Mouse (Mus musculus) spleen, adult 12 weeks (tissue): Measurements from ENCODE around the gene Ccdc83.

Source experiments
- DNase-seq: peaks from one replicate; pipeline ENCODE4 v3.0.0; 2022; ENCODE audit warnings: low spot score

Gene Ccdc83

GRCm38 (mm10) chr7:90259899-90260298 is 5.7 kb downstream of the Ccdc83 start:
- DNase-seq: no peak

- no peak for DNase-seq
These were observed 6.9 kb downstream of the Ccdc83 start for GRCm38 (mm10) chr7:90258701-90259100.

- DNase-seq: no peak
These were observed 12.6 kb downstream of the Ccdc83 start for GRCm38 (mm10) chr7:90252946-90253345.

- no peak for DNase-seq
These were observed 21.9 kb downstream of the Ccdc83 start for GRCm38 (mm10) chr7:90243643-90244042.

GRCm38 (mm10) chr7:90243151-90243550 is 22.4 kb downstream of the Ccdc83 start:
- DNase-seq: no peak

- no peak for DNase-seq
These were observed 29.2 kb downstream of the Ccdc83 start for GRCm38 (mm10) chr7:90236289-90236905.

- DNase-seq: no peak
These were observed 31.7 kb downstream of the Ccdc83 start for GRCm38 (mm10) chr7:90233921-90234320.

GRCm38 (mm10) chr7:90231431-90231830 is 34.1 kb downstream of the Ccdc83 start:
- DNase-seq: no peak

GRCm38 (mm10) chr7:90228884-90229283 is 36.7 kb downstream of the Ccdc83 start:
- DNase-seq: peak; percentile 17

GRCm38 (mm10) chr7:90228075-90228474 is 37.5 kb downstream of the Ccdc83 start:
- DNase-seq: no peak

GRCm38 (mm10) chr7:90221487-90221886 is 44.1 kb downstream of the Ccdc83 start:
- no peak for DNase-seq

- no peak for DNase-seq
These were observed 47.5 kb downstream of the Ccdc83 start for GRCm38 (mm10) chr7:90218122-90218521.

- DNase-seq: no peak
These were observed 49.1 kb downstream of the Ccdc83 start for GRCm38 (mm10) chr7:90216511-90216910.

GRCm38 (mm10) chr7:90210947-90211346 is 54.6 kb downstream of the Ccdc83 start:
- DNase-seq: no peak

GRCm38 (mm10) chr7:90210116-90210515 is 55.5 kb downstream of the Ccdc83 start:
- no peak for DNase-seq

- DNase-seq: no peak
These were observed 61.7 kb downstream of the Ccdc83 start for GRCm38 (mm10) chr7:90203914-90204313.

GRCm38 (mm10) chr7:90201877-90202465 is 63.6 kb downstream of the Ccdc83 start:
- DNase-seq: no peak

GRCm38 (mm10) chr7:90200251-90200650 is 65.3 kb downstream of the Ccdc83 start:
- DNase-seq: no peak

- no peak for DNase-seq
These were observed 84.9 kb downstream of the Ccdc83 start for GRCm38 (mm10) chr7:90180635-90181034.

GRCm38 (mm10) chr7:90175576-90175975 is 90.0 kb downstream of the Ccdc83 start:
- no peak for DNase-seq
